Comparison of ENCODE assay signal across 7 mouse cellular contexts in the genomic region with DNA sequence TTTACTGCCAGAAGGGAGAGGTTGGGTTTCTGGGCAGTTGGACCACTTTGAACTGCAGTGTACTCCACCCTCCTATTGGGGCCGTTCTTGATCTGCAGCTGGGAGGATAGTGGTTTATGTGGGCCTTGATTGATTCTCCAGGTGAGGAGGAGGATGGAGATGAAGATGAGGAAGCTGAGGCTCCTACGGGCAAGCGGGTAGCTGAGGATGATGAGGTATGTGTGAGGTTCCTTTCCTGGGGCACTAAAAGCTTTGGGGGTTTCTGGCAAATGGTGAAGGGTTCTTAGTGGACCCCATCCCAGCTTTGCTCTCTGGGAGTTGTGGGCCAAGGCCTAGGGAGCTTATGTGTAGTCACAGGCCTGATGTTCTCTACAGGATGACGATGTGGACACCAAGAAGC. TPM values are rescaled to one million over a fixed set of nuclear protein-coding genes. Genes with fewer than 3 reads are reported as not detected.
DNase-seq lines count a peak whose midpoint lies in the region; ATAC-seq and TF ChIP-seq lines count a peak whose summit lies in the region.

No protein-coding gene starts in this region.

- no peak for ATAC-seq in lung, embryonic 14.5 days (ENCODE audit: insufficient read depth)
- no peak for ATAC-seq in limb, embryonic 11.5 days (ENCODE audit: insufficient number of reproducible peaks, low FRiP score, low TSS enrichment, low read depth)

- 18% methylated on average over 4 of the region's 4 CpGs for WGBS in lung, embryonic 14.5 days
- 15% methylated on average over 4 of the region's 4 CpGs for WGBS in lung, adult 2 months
- 65% methylated on average over 4 of the region's 4 CpGs for whole genome bisulfite sequencing in forebrain, embryonic 10.5 days
- WGBS in limb, embryonic 11.5 days = 44% methylated on average over 4 of the region's 4 CpGs
- WGBS in olfactory bulb, adult 2 months = 27% methylated on average over 4 of the region's 4 CpGs

- peak overlapping the region; percentile 100 for H3K9ac ChIP-seq in lung, embryonic 14.5 days
- H3K9ac ChIP-seq in limb, embryonic 11.5 days (ENCODE audit: low read length) = peak overlapping the region; percentile 100

- H3K27me3 ChIP-seq in lung, embryonic 14.5 days (ENCODE audit: insufficient read depth, low read length) = no peaks in the 10 kb centered on the region
- no peaks in the 10 kb centered on the region for H3K27me3 ChIP-seq in forebrain, embryonic 10.5 days (ENCODE audit: poor library complexity, severe bottlenecking)
- no peaks in the 10 kb centered on the region for H3K27me3 ChIP-seq in limb, embryonic 11.5 days (ENCODE audit: control insufficient read depth, insufficient read depth, low read length)

- TF ChIP-seq CTCF in lung, embryonic 14.5 days (IDR thresholded peaks at IDR 0.05; ENCODE audit: low read depth) = no peak
- no peak for TF ChIP-seq CTCF in lung, adult 2 months (IDR thresholded peaks at IDR 0.05; ENCODE audit: insufficient read depth, low read length)
- TF ChIP-seq CTCF in olfactory bulb, adult 2 months (IDR thresholded peaks at IDR 0.05; ENCODE audit: insufficient read depth, low read depth, low read length) = no peak

- TF ChIP-seq POLR2A in lung, adult 2 months (IDR thresholded peaks at IDR 0.05; ENCODE audit: borderline replicate concordance, extremely low read depth, low read depth, low read length) = no peak
- no peak for TF ChIP-seq POLR2A in olfactory bulb, adult 2 months (IDR thresholded peaks at IDR 0.05; ENCODE audit: insufficient read depth, low read depth, low read length)

- peak overlapping the region; percentile 99 for H3K4me3 ChIP-seq in lung, embryonic 14.5 days (ENCODE audit: low read depth, low read length)
- H3K4me3 ChIP-seq in lung, adult 2 months (replicated peaks; ENCODE audit: extremely low read depth, low read depth, low read length) = no peak overlapping the region
- H3K4me3 ChIP-seq in forebrain, embryonic 10.5 days = peak overlapping the region; percentile 100
- peak overlapping the region; percentile 99 for H3K4me3 ChIP-seq in limb, embryonic 11.5 days (ENCODE audit: low read depth, low read length)
- peak overlapping the region; percentile 88; the same call in 1 of the 2 replicates for H3K4me3 ChIP-seq in olfactory bulb, adult 2 months (ENCODE audit: insufficient read depth, low read depth, low read length)

- 0 out of 2 replicates have a peak overlapping the region, but pooled peaks have one; percentile 96 for H3K27ac ChIP-seq in lung, embryonic 14.5 days (ENCODE audit: low read depth)
- peak overlapping the region; percentile 100 for H3K27ac ChIP-seq in forebrain, embryonic 10.5 days
- H3K27ac ChIP-seq in limb, embryonic 11.5 days (replicated peaks; ENCODE audit: low read depth, low read length) = peak overlapping the region; percentile 36; the same call in 1 of the 2 replicates
- no peak overlapping the region for H3K27ac ChIP-seq in olfactory bulb, adult 2 months (ENCODE audit: insufficient read depth, low read depth, low read length)

- no peaks in the 10 kb centered on the region for H3K9me3 ChIP-seq in lung, embryonic 14.5 days (ENCODE audit: low read depth, low read length)
- H3K9me3 ChIP-seq in forebrain, embryonic 10.5 days = peaks cover 4% of the 10 kb centered on the region; the same call in 1 of the 2 replicates
- no peaks in the 10 kb centered on the region for H3K9me3 ChIP-seq in limb, embryonic 11.5 days (ENCODE audit: control insufficient read depth, low read length)

- H3K4me2 ChIP-seq in lung, embryonic 14.5 days = peak overlapping the region; percentile 91
- peak overlapping the region; percentile 96 for H3K4me2 ChIP-seq in limb, embryonic 11.5 days (ENCODE audit: low read depth, severe bottlenecking)

- peaks cover 5% of the 10 kb centered on the region for H3K4me1 ChIP-seq in lung, embryonic 14.5 days (ENCODE audit: insufficient read depth)
- H3K4me1 ChIP-seq in lung, adult 2 months (ENCODE audit: control insufficient read depth, insufficient read depth, low read length) = peaks cover 12% of the 10 kb centered on the region
- peaks cover 57% of the 10 kb centered on the region for H3K4me1 ChIP-seq in forebrain, embryonic 10.5 days
- peaks cover 19% of the 10 kb centered on the region for H3K4me1 ChIP-seq in limb, embryonic 11.5 days (ENCODE audit: control insufficient read depth, insufficient read depth, low read length)
- H3K4me1 ChIP-seq in olfactory bulb, adult 2 months (ENCODE audit: control insufficient read depth, insufficient read depth, low read length) = peaks cover 18% of the 10 kb centered on the region

- peaks cover 40% of the 10 kb centered on the region for H3K36me3 ChIP-seq in lung, embryonic 14.5 days (ENCODE audit: insufficient read depth)
- peaks cover 52% of the 10 kb centered on the region for H3K36me3 ChIP-seq in forebrain, embryonic 10.5 days (replicated peaks)
- peaks cover 25% of the 10 kb centered on the region; the same call in 1 of the 2 replicates for H3K36me3 ChIP-seq in limb, embryonic 11.5 days (ENCODE audit: control insufficient read depth, insufficient read depth, low read length)

- DNase-seq in lung, embryonic 14.5 days = no peak
- DNase-seq in lung, adult 2 months = no peak
- DNase-seq in forebrain, embryonic 10.5 days (ENCODE audit: extremely low spot score, low spot score) = no peak
- DNase-seq in limb, embryonic 11.5 days (ENCODE audit: low spot score) = no peak
- no peak for DNase-seq in urinary bladder, postnatal 25 days (ENCODE audit: low spot score)
- no peak for DNase-seq in lung, adult 18-20 months

RNA-seq across cellular contexts. Expression of a gene that starts 3.1 kb away (rescaled TPM):
- polyA plus RNA-seq in lung, embryonic 14.5 days (2014; fragmentation: Nextera tagmentation; extraction: Ambion mirVana) = 3,453 and 3,547 TPM in 2 replicates
- 751 and 980 TPM in 2 replicates for polyA plus RNA-seq in lung, adult 2 months (2012; rRNA removed)
- polyA plus RNA-seq in forebrain, embryonic 10.5 days (2016; fragmentation: Nextera tagmentation; extraction: Ambion mirVana) = 2,941 and 3,273 TPM in 2 replicates
- polyA plus RNA-seq in limb, embryonic 11.5 days (2014; fragmentation: Nextera tagmentation; extraction: Ambion mirVana) = 4,370 and 4,506 TPM in 2 replicates
- 1,950 and 2,456 TPM in 2 replicates for polyA plus RNA-seq in olfactory bulb, adult 2 months (2012; ENCODE audit: insufficient read depth, insufficient read length, low replicate concordance, missing spikeins)

RNA-seq across cellular contexts. Expression of a gene that starts 52.8 kb away (rescaled TPM):
- 57.6 and 58.5 TPM in 2 replicates for polyA plus RNA-seq in lung, embryonic 14.5 days (2014; fragmentation: Nextera tagmentation; extraction: Ambion mirVana)
- 15.8 and 20.8 TPM in 2 replicates for polyA plus RNA-seq in lung, adult 2 months (2012; rRNA removed)
- 64.3 and 68.0 TPM in 2 replicates for polyA plus RNA-seq in forebrain, embryonic 10.5 days (2016; fragmentation: Nextera tagmentation; extraction: Ambion mirVana)
- polyA plus RNA-seq in limb, embryonic 11.5 days (2014; fragmentation: Nextera tagmentation; extraction: Ambion mirVana) = 76.7 and 81.6 TPM in 2 replicates
- polyA plus RNA-seq in olfactory bulb, adult 2 months (2012; ENCODE audit: insufficient read depth, insufficient read length, low replicate concordance, missing spikeins) = not detected in 2 replicates

RNA-seq across cellular contexts. Expression of a gene that starts 53.1 kb away (rescaled TPM):
- polyA plus RNA-seq in lung, embryonic 14.5 days (2014; fragmentation: Nextera tagmentation; extraction: Ambion mirVana) = 37.6 and 38.0 TPM in 2 replicates
- polyA plus RNA-seq in lung, adult 2 months (2012; rRNA removed) = 23.2 and 30.2 TPM in 2 replicates
- polyA plus RNA-seq in forebrain, embryonic 10.5 days (2016; fragmentation: Nextera tagmentation; extraction: Ambion mirVana) = 74.3 and 75.9 TPM in 2 replicates
- polyA plus RNA-seq in limb, embryonic 11.5 days (2014; fragmentation: Nextera tagmentation; extraction: Ambion mirVana) = 57.8 and 61.6 TPM in 2 replicates
- not detected in 2 replicates for polyA plus RNA-seq in olfactory bulb, adult 2 months (2012; ENCODE audit: insufficient read depth, insufficient read length, low replicate concordance, missing spikeins)

Comparison
In these comparisons a context has a peak if more than half of its experiments do, and no peak if none do; other contexts are left out.
1. RNA of a gene that starts 52.8 kb away (polyA plus RNA-seq): 76.7 to 81.6 TPM in limb, embryonic 11.5 days, 64.3 to 68.0 TPM in forebrain, embryonic 10.5 days, 57.6 to 58.5 TPM in lung, embryonic 14.5 days and 15.8 to 20.8 TPM in lung, adult 2 months; not detected in olfactory bulb, adult 2 months; every median in the first group is over 10 times any median in the second.
2. RNA of a gene that starts 53.1 kb away (polyA plus RNA-seq): 74.3 to 75.9 TPM in forebrain, embryonic 10.5 days, 57.8 to 61.6 TPM in limb, embryonic 11.5 days, 37.6 to 38.0 TPM in lung, embryonic 14.5 days and 23.2 to 30.2 TPM in lung, adult 2 months; not detected in olfactory bulb, adult 2 months; every median in the first group is over 10 times any median in the second.